Mouse (Mus musculus) heart, adult 10 weeks (tissue): ENCODE measurements around the gene Hcrt. TPM values are rescaled to one million over a fixed set of nuclear protein-coding genes. Genes with fewer than 3 reads are reported as not detected.

Source experiments
- polyA plus RNA-seq: library from polyadenylated mRNA; stranded (reverse); fragments of 350-450 nt; fragmentation: Illumina TruSeq; extraction: RNeasy Lipid Tissue Mini Kit (QIAGEN cat#74804); gene quantifications from one replicate; pipeline ENCODE4 v1.2.3, GENCODE M21; 2014; ENCODE audit warnings: low read depth, low replicate concordance

Hcrt gene
- not detected for polyA plus RNA-seq

GRCm38 (mm10) chr11:100762831-100763230 is at the start of gene Hcrt:
Gene Hcrt (minus strand): TSS chr11:100762931.

DNA sequence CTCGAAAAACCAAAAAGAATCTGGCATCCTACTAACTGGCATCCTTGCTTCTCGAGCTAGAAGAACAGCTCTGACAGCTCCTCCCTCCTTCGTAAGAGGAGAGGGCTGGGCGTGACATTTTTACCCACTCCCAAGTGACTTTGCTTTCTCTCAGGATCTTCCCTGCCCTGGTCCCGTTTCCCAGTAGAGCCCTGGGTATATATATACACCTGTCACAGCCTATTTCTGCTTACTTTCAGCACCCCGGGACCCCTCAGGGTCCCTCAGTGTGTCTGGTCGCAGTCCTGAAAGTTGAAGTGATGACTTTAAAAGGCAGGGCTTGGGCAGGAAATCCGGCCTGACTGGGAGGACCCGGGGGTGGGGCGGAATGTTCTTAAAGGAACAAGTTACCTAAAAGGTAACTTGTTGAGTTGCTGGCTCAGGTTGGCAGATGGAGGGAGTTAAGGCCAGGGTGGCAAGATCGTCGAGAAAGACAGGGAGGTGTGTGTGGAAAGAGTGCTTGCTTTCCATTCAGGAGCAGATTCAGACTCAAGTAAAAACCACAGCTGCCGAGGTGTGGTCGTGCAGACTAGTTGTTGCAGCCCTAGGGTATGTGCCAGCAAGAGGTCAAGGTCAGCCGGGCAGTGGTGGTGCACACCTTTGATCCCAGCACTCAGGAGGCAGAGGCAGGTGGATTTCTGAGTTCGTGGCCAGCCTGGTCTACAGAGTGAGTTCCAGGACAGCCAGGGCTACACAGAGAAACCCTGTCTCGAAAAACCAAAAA is 8.1 kb upstream of the Hcrt start, which contains the start of gene Ghdc:
Gene Ghdc, minus strand, starts transcription at position 312 of the 763 bp plus-strand sequence.

GRCm38 (mm10) chr11:100759611-100760233 is 3.0 kb downstream of the Hcrt start, which contains the start of gene Kcnh4:
Gene Kcnh4 (minus strand): TSS chr11:100759942.

GRCm38 (mm10) chr11:100738066-100738604 is 24.6 kb downstream of the Hcrt start, which contains the start of gene Rab5c:
Gene Rab5c (minus strand): TSS chr11:100738215.

DNA sequence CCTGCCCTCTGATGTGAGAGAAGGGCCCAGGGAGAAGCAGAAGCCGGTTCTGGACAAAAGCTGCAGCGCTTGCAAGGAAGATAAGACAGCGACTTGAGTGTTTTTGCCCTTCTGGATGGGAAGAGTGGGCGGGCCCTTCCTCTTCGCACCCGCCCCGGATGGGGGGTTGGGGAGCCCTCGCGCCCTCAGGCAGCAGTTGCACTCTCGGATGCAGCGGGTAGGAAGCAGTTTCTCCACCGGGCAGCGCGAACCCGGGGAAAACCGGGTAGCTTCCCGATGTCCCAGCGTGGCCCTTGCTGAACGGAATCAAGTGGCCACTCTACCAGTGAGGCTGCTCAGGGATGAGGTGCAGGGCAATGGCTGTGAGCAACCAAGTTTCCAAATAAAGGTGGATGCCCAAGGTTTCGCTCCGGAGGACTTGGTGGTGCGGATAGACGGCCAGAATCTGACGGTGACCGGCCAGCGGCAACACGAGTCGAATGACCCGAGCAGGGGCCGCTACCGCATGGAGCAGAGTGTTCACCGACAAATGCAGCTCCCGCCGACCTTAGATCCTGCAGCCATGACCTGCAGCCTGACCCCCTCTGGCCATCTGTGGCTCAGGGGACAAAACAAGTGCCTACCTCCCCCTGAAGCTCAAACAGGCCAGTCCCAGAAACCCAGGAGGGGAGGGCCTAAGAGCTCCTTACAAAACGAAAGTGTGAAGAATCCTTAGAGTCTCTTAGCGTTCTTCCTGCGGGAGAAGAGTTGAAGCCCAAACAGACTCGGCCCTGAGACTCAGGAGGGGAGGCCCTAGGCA is 48.8 kb downstream of the Hcrt start, which contains the start of gene Hspb9:
Gene Hspb9, plus strand, starts transcription at position 116 of the 799 bp plus-strand sequence.

GRCm38 (mm10) chr11:100711783-100712615 is 50.7 kb downstream of the Hcrt start, which contains the start of gene Kat2a:
Gene Kat2a (minus strand): TSS chr11:100712465.

Other genes with a start within 250 kb of the Hcrt start
- 31.9 TPM for gene Acly, start 234.9 kb downstream of the Hcrt start, polyA plus RNA-seq
- 0.29 TPM for gene Ttc25, start 217.3 kb downstream of the Hcrt start, polyA plus RNA-seq
- gene Cnp, start 188.0 kb downstream of the Hcrt start, polyA plus RNA-seq, result 9.0 TPM
- gene Nkiras2, start 143.7 kb downstream of the Hcrt start, polyA plus RNA-seq, result 51.3 TPM
- 153 TPM for gene Dnajc7, start 142.8 kb downstream of the Hcrt start, polyA plus RNA-seq
- 0.21 TPM for gene Zfp385c, start 70.5 kb downstream of the Hcrt start, polyA plus RNA-seq
- 2.5 TPM for gene Dhx58, start 58.7 kb downstream of the Hcrt start, polyA plus RNA-seq
- gene Kat2a, start 50.5 kb downstream of the Hcrt start, polyA plus RNA-seq, result 16.9 TPM
- not detected for gene Hspb9, start 49.1 kb downstream of the Hcrt start, polyA plus RNA-seq
- 55.1 TPM for gene Rab5c, start 24.7 kb downstream of the Hcrt start, polyA plus RNA-seq
- gene Kcnh4, start 3.0 kb downstream of the Hcrt start, polyA plus RNA-seq, result not detected
- 14.6 TPM for gene Ghdc, start 8.0 kb upstream of the Hcrt start, polyA plus RNA-seq
- 38.3 TPM for gene Stat5b, start 87.8 kb upstream of the Hcrt start, polyA plus RNA-seq
- gene Stat5a, start 96.4 kb upstream of the Hcrt start, polyA plus RNA-seq, result 22.1 TPM
- 83.2 TPM for gene Stat3, start 176.6 kb upstream of the Hcrt start, polyA plus RNA-seq
- 133 TPM for gene Cavin1, start 208.0 kb upstream of the Hcrt start, polyA plus RNA-seq
- gene Atp6v0a1, start 246.5 kb upstream of the Hcrt start, polyA plus RNA-seq, result 72.1 TPM